Mouse (Mus musculus) hindbrain, postnatal 0 days (tissue): Measurements from ENCODE around the gene Pdcl3. TPM values are rescaled to one million over a fixed set of nuclear protein-coding genes. Genes with fewer than 3 reads are reported as not detected.
"Not testable (repeated sequence)": the region's sequence is repeated elsewhere in the genome, so short reads cannot be mapped to it uniquely, and the experiment has no call there.

Experiments
- ATAC-seq: fragments of 200-750 bp; cut with Nextera tagmentation; 2 replicates; pipeline ENCODE4 v1.8.0; 2017; ENCODE audit warnings: mild to moderate bottlenecking, moderate TSS enrichment, moderate library complexity
- DNase-seq: peaks from one replicate; pipeline ENCODE4 v3.0.0-alpha.2; 2015; ENCODE audit warnings: low spot score
- H3K27ac ChIP-seq: fragments of 300-500 bp; sonication (generic); 2 replicates; pipeline ENCODE4 v1.5.1; 2014; ENCODE audit warnings: mild to moderate bottlenecking
- H3K27me3 ChIP-seq: fragments of 300-500 bp; sonication (generic); 2 replicates; pipeline ENCODE4 v1.6.1; 2014; ENCODE audit warnings: low read length, mixed read lengths; ENCODE audit not compliant: insufficient read depth
- H3K36me3 ChIP-seq: fragments of 300-500 bp; sonication (generic); 2 replicates; pipeline ENCODE4 v1.6.1; 2014; ENCODE audit warnings: low read length, mixed read lengths; ENCODE audit not compliant: insufficient read depth
- H3K4me1 ChIP-seq: fragments of 300-500 bp; sonication (generic); 2 replicates; pipeline ENCODE4 v1.6.1; 2014; ENCODE audit warnings: antibody characterized with exemption, low read length, mixed read lengths; ENCODE audit not compliant: insufficient read depth
- H3K4me2 ChIP-seq: fragments of 300-500 bp; sonication (generic); 2 replicates; pipeline ENCODE4 v1.6.1; 2014; ENCODE audit warnings: low read depth, mild to moderate bottlenecking, low read length, moderate library complexity, mixed read lengths
- H3K4me3 ChIP-seq: fragments of 300-500 bp; sonication (generic); 2 replicates; pipeline ENCODE4 v1.5.1; 2014; ENCODE audit warnings: low read length
- H3K9ac ChIP-seq: fragments of 300-500 bp; sonication (generic); replicated peaks from 2 replicates; pipeline ENCODE4 v1.6.1; 2014; ENCODE audit warnings: mild to moderate bottlenecking, low read length, moderate library complexity, mixed read lengths
- H3K9me3 ChIP-seq: fragments of 300-500 bp; sonication (generic); 2 replicates; pipeline ENCODE4 v1.6.1; 2016; ENCODE audit warnings: low read length, mixed read lengths
- CTCF ChIP-seq: IDR thresholded peaks from 2 replicates; pipeline ENCODE4 v1.5.1; 2016; ENCODE audit warnings: antibody characterized with exemption, control low read depth, low read depth
- WGBS: fragments of 180-500 bp; shearing (Covaris S2); extraction: QIAGEN DNeasy Blood & Tissue Kit; methylation state at CpG from one replicate; pipeline ENCODE4 v1.1.7; 2014; 5-methylcytosine and 5-hydroxymethylcytosine counted together
- polyA plus RNA-seq: library from polyadenylated mRNA; unstranded; fragments of >200 nt; fragmentation: Nextera tagmentation; extraction: Ambion mirVana; gene quantifications from 2 replicates; pipeline ENCODE4 v1.2.1, GENCODE M21; 2015
- total RNA-seq: library from RNA; depleted of rRNA; stranded (reverse); fragments of >200 nt; gene quantifications from 2 replicates; pipeline ENCODE4 v1.2.3, GENCODE M21; 2014; rRNA removed

The Pdcl3 gene
- total and polyA plus RNA-seq, 2 experiments from 2014 or later = 33.4 to 148 TPM

DNA sequence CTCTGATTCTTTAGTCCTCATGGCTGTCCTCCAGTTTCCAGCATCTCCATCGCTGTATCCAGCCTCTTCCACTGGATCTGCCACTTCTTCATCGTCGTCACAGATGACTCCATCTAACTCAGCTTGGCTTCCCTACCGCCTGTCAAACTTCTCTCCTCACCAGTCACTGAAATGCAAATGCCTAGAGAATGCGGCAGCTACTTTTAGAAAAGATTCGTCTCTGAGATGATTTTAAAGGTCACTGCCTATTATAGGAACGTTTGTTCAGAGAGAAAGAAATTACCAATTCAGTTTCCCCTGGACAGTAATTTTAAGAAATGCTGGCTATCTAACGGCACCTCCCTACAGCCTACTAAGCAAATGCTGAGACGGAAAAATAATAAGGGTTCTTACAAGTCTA, 50.4 kb downstream of the Pdcl3 start:
- Histone ChIP-seq H3K4me3 (no peak overlapping the region), H3K4me1 (no peaks in the 10 kb centered on the region), H3K4me2 (no peak overlapping the region), H3K36me3 (no peaks in the 10 kb centered on the region), H3K9ac (no peak overlapping the region), H3K27ac (no peak overlapping the region), H3K9me3 (no peaks in the 10 kb centered on the region), H3K27me3 (no peaks in the 10 kb centered on the region)
- DNase-seq (no peak), ATAC-seq (no peak)
- 82% methylated on average over 9 of the region's 9 CpGs for WGBS
- TF ChIP-seq CTCF = no peak

- H3K9ac ChIP-seq = no peak overlapping the region
- TF ChIP-seq CTCF = no peak
- H3K4me3 ChIP-seq = no peak overlapping the region
- DNase-seq (peak; percentile 20), ATAC-seq (no peak)
- H3K36me3 ChIP-seq = no peaks in the 10 kb centered on the region
- no peak overlapping the region for H3K4me2 ChIP-seq
- no peaks in the 10 kb centered on the region for H3K27me3 ChIP-seq
- no peaks in the 10 kb centered on the region for H3K4me1 ChIP-seq
- 48% methylated on average over 2 of the region's 2 CpGs for WGBS
- no peak overlapping the region for H3K27ac ChIP-seq
- no peaks in the 10 kb centered on the region for H3K9me3 ChIP-seq
These were observed 56.8 kb downstream of the Pdcl3 start for GRCm38 (mm10) chr1:39042188-39042587.

DNA sequence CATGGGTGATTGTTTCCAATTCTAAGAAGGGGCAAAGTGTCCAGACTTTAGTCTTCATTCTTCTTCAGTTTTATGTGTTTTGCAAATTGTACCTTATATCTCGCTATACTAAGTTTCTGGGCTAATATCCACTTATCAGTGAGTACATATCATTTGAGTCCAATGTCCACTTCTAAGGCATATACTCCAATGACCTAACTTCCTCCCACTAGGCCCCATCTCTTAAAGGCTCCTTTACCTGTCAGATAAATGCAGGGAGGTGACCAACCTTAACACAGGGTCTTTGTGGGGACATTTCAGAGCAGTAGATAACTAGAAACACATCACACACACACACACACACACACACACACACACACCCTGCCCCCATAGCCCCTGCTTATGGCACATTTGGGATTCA, 59.0 kb downstream of the Pdcl3 start:
- not testable (repeated sequence) for ATAC-seq, H3K9ac ChIP-seq, H3K36me3 ChIP-seq, H3K4me1 ChIP-seq, DNase-seq, H3K4me3 ChIP-seq, H3K4me2 ChIP-seq, H3K27ac ChIP-seq, H3K9me3 ChIP-seq, H3K27me3 ChIP-seq
- 96% methylated on average over 1 of the region's 1 CpGs for WGBS

- H3K36me3 ChIP-seq = no peaks in the 10 kb centered on the region
- H3K9me3 ChIP-seq = peaks cover 7% of the 10 kb centered on the region; the same call in 1 of the 2 replicates
- TF ChIP-seq CTCF = no peak
- DNase-seq (no peak), ATAC-seq (no peak)
- no peak overlapping the region for H3K4me3 ChIP-seq
- H3K4me1 ChIP-seq = no peaks in the 10 kb centered on the region
- no peak overlapping the region for H3K4me2 ChIP-seq
- WGBS = 20% methylated on average over 7 of the region's 7 CpGs
- H3K9ac ChIP-seq = no peak overlapping the region
- no peak overlapping the region for H3K27ac ChIP-seq
- no peaks in the 10 kb centered on the region for H3K27me3 ChIP-seq
These were observed 61.3 kb downstream of the Pdcl3 start for GRCm38 (mm10) chr1:39046689-39047088.

Other genes starting within 250 kb of the Pdcl3 start
- 116 and 137 TPM in 2 replicates for gene Lonrf2, start 148.9 kb upstream of the Pdcl3 start, total RNA-seq
- gene Lonrf2, start 148.9 kb upstream of the Pdcl3 start, polyA plus RNA-seq = 21.9 TPM in 2 replicates
- gene Chst10, start 87.4 kb upstream of the Pdcl3 start, total RNA-seq = 61.7 and 63.6 TPM in 2 replicates
- gene Chst10, start 87.4 kb upstream of the Pdcl3 start, polyA plus RNA-seq = 56.2 and 56.7 TPM in 2 replicates
- 1.2 TPM in 1 of 2 replicates, not detected in the other for gene Nms, start 46.5 kb upstream of the Pdcl3 start, total RNA-seq
- gene Nms, start 46.5 kb upstream of the Pdcl3 start, polyA plus RNA-seq = 0.84 and 1.4 TPM in 2 replicates
- 2.3 and 2.8 TPM in 2 replicates for gene Npas2, start 208.1 kb downstream of the Pdcl3 start, total RNA-seq
- 0.80 and 1.6 TPM in 2 replicates for gene Npas2, start 208.1 kb downstream of the Pdcl3 start, polyA plus RNA-seq